Mouse (Mus musculus) brain, embryonic 14.5 days (tissue): ENCODE results near the gene Gkn2. TPM values are rescaled to one million over a fixed set of nuclear protein-coding genes. Genes with fewer than 3 reads are reported as not detected.
A peak's percentile ranks its signal among the peaks of the same experiment; 100 is the strongest.

Experiments used
- DNase-seq: peaks from one replicate; pipeline ENCODE4 v3.0.0-alpha.2; 2011; ENCODE audit warnings: low read depth
- CTCF ChIP-seq: fragments of 200-500 bp; IDR thresholded peaks from 2 replicates; pipeline ENCODE4 v1.5.1; 2012; ENCODE audit warnings: inconsistent platforms, mild to moderate bottlenecking, moderate library complexity, borderline replicate concordance; ENCODE audit not compliant: insufficient read depth, insufficient read length; ENCODE audit errors: extremely low read depth
- POLR2A ChIP-seq: fragments of 200-500 bp; IDR thresholded peaks from 2 replicates; pipeline ENCODE4 v1.6.1; 2012; ENCODE audit warnings: mild to moderate bottlenecking, inconsistent platforms, borderline replicate concordance; ENCODE audit not compliant: poor library complexity, insufficient read depth, insufficient read length, severe bottlenecking; ENCODE audit errors: extremely low read depth
- polyA plus RNA-seq: library from polyadenylated mRNA; depleted of rRNA; stranded (reverse); fragments of >200 nt; gene quantifications from 2 replicates; pipeline ENCODE4 v1.2.3, GENCODE M21; 2012; rRNA removed

Gkn2 gene
- polyA plus RNA-seq, 1 experiment = not detected

- DNase-seq = no peak
- TF ChIP-seq CTCF = no peak
- TF ChIP-seq POLR2A = no peak
Measured at GRCm38 (mm10) chr6:87401456-87401855, 28.3 kb downstream of the Gkn2 start.

GRCm38 (mm10) chr6:87412011-87412410 lies 38.9 kb downstream of the Gkn2 start:
- DNase-seq = peak; percentile 32
- TF ChIP-seq CTCF = no peak
- no peak for TF ChIP-seq POLR2A

- TF ChIP-seq POLR2A (no peak), CTCF (no peak)
Measured at GRCm38 (mm10) chr6:87422304-87422703, 49.1 kb downstream of the Gkn2 start.

GRCm38 (mm10) chr6:87424037-87424816 lies 51.1 kb downstream of the Gkn2 start:
- DNase-seq = peak; percentile 62
- TF ChIP-seq CTCF (no peak), POLR2A (no peak)

More at GRCm38 (mm10) chr6:87422304-87422703, 49.1 kb downstream of the Gkn2 start:
- no peak for DNase-seq

- TF ChIP-seq CTCF (no peak), POLR2A (no peak)
- no peak for DNase-seq
Measured at GRCm38 (mm10) chr6:87426954-87427353, 53.8 kb downstream of the Gkn2 start.

- TF ChIP-seq CTCF (no peak), POLR2A (no peak)
- peak; percentile 2 for DNase-seq
Measured at GRCm38 (mm10) chr6:87427616-87428015, 54.5 kb downstream of the Gkn2 start.

- TF ChIP-seq POLR2A = no peak
- no peak for TF ChIP-seq CTCF
- no peak for DNase-seq
Measured at GRCm38 (mm10) chr6:87428487-87429044, 55.4 kb downstream of the Gkn2 start, which contains the start of gene Bmp10. Gene Bmp10 (plus strand): TSS chr6:87428994.

Other genes with a start within 250 kb of the Gkn2 start
- gene Antxr1, start 37.5 kb upstream of the Gkn2 start, polyA plus RNA-seq = 6.0 and 10.0 TPM in 2 replicates
- 0.05 and 0.12 TPM in 2 replicates for gene Gkn1, start 22.4 kb upstream of the Gkn2 start, polyA plus RNA-seq
- gene Gkn3, start 15.6 kb downstream of the Gkn2 start, polyA plus RNA-seq = 0.16 and 0.40 TPM in 2 replicates
- not detected in 2 replicates for gene Bmp10, start 55.6 kb downstream of the Gkn2 start, polyA plus RNA-seq
- gene Arhgap25, start 159.9 kb downstream of the Gkn2 start, polyA plus RNA-seq = 0.85 and 1.4 TPM in 2 replicates
- 2.4 TPM in 2 replicates for gene Prokr1, start 217.4 kb downstream of the Gkn2 start, polyA plus RNA-seq